Mouse (Mus musculus): ENCODE measurements around the gene Vmn2r49. TPM values are rescaled to one million over a fixed set of nuclear protein-coding genes. Genes with fewer than 3 reads are reported as not detected.

Vmn2r49 gene
- not detected in 2 replicates for polyA plus RNA-seq (2015; fragmentation: Nextera tagmentation; extraction: Ambion mirVana)

DNA sequence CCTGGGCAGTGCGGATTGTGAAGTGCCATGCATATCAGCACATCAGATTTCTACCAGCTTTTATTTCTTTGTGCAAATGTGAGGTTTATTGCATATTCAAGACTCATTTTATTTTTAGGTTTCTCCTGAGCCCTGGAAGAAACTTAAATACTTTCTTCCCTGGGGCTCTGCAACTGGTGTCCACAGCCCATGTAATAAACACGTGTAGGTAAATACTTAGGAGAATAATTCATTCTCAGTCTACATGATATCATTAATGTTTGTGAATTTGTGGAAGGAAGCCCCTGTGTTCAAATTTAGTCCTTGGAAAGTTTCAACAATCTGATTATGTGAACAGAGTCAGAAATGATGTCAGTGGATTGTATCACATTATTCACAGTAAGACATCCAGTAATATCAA, at the start of gene Vmn2r49:
Gene Vmn2r49, minus strand, starts transcription at position 101 of the 400 bp plus-strand sequence.

DNA sequence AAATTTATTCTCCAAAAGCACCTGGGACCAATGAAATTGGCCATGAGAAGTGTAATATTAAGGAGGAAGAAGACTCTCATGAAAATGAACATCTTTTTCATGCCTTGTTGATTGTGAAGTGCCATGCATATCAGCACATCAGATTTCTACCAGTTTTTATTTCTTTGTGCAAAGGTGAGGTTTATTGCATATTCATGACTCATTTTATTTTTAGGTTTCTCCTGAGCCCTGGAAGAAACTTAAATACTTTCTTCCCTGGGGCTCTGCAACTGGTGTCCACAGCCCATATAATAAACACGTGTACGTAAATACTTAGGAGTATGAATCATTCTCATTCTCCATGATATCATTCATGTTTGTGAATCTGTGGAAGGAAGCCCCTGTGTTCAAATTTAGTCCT, 38.6 kb downstream of the Vmn2r49 start, which contains the start of gene Vmn2r48:
Gene Vmn2r48, minus strand, starts transcription at position 101 of the 400 bp plus-strand sequence.

Other genes with a start within 250 kb of the Vmn2r49 start
- gene Vmn2r46, start 221.7 kb downstream of the Vmn2r49 start, polyA plus RNA-seq (2015; fragmentation: Nextera tagmentation; extraction: Ambion mirVana): not detected in 2 replicates
- gene Vmn2r47, start 150.9 kb downstream of the Vmn2r49 start, polyA plus RNA-seq (2015; fragmentation: Nextera tagmentation; extraction: Ambion mirVana): not detected in 2 replicates
- gene Vmn2r48, start 38.7 kb downstream of the Vmn2r49 start, polyA plus RNA-seq (2015; fragmentation: Nextera tagmentation; extraction: Ambion mirVana): not detected in 2 replicates
- gene Vmn2r50, start 61.0 kb upstream of the Vmn2r49 start, polyA plus RNA-seq (2015; fragmentation: Nextera tagmentation; extraction: Ambion mirVana): not detected in 2 replicates
- not detected in 2 replicates for gene Vmn2r51, start 113.5 kb upstream of the Vmn2r49 start, polyA plus RNA-seq (2015; fragmentation: Nextera tagmentation; extraction: Ambion mirVana)
- gene Vmn2r52, start 184.3 kb upstream of the Vmn2r49 start, polyA plus RNA-seq (2015; fragmentation: Nextera tagmentation; extraction: Ambion mirVana): not detected in 2 replicates